Mouse (Mus musculus) hindbrain, embryonic 14.5 days (tissue): ENCODE measurements around the gene Mroh2a. TPM values are rescaled to one million over a fixed set of nuclear protein-coding genes. Genes with fewer than 3 reads are reported as not detected.
A peak's percentile ranks its signal among the peaks of the same experiment; 100 is the strongest.

Experiments used
- ATAC-seq: fragments of 200-750 bp; cut with Nextera tagmentation; 2 replicates; pipeline ENCODE4 v1.8.0; 2017; ENCODE audit warnings: moderate number of reproducible peaks, mild to moderate bottlenecking, moderate TSS enrichment, moderate library complexity; ENCODE audit not compliant: low FRiP score
- DNase-seq: peaks from one replicate; pipeline ENCODE4 v3.0.0-alpha.2; 2015; ENCODE audit warnings: low spot score
- H3K27ac ChIP-seq: fragments of 300-500 bp; sonication (generic); 2 replicates; pipeline ENCODE4 v1.5.1; 2014; ENCODE audit warnings: mild to moderate bottlenecking, moderate library complexity
- H3K27me3 ChIP-seq: fragments of 300-500 bp; sonication (generic); 2 replicates; pipeline ENCODE4 v1.6.1; 2014; ENCODE audit warnings: mild to moderate bottlenecking, low read length, mixed read lengths; ENCODE audit not compliant: control insufficient read depth, insufficient read depth
- H3K36me3 ChIP-seq: fragments of 300-500 bp; sonication (generic); replicated peaks from 2 replicates; pipeline ENCODE4 v1.6.1; 2014; ENCODE audit not compliant: control insufficient read depth, insufficient read depth
- H3K4me1 ChIP-seq: fragments of 300-500 bp; sonication (generic); replicated peaks from 2 replicates; pipeline ENCODE4 v1.6.1; 2014; ENCODE audit warnings: antibody characterized with exemption, low read length, mixed read lengths; ENCODE audit not compliant: control insufficient read depth, insufficient read depth
- H3K4me2 ChIP-seq: fragments of 300-500 bp; sonication (generic); replicated peaks from 2 replicates; pipeline ENCODE4 v1.6.1; 2014; ENCODE audit warnings: mild to moderate bottlenecking, moderate library complexity
- H3K4me3 ChIP-seq: fragments of 300-500 bp; sonication (generic); replicated peaks from 2 replicates; pipeline ENCODE4 v1.5.1; 2014; ENCODE audit warnings: mild to moderate bottlenecking, low read length
- H3K9ac ChIP-seq: fragments of 300-500 bp; sonication (generic); 2 replicates; pipeline ENCODE4 v1.6.1; 2014
- H3K9me3 ChIP-seq: fragments of 300-500 bp; sonication (generic); 2 replicates; pipeline ENCODE4 v1.6.1; 2016; ENCODE audit warnings: low read length; ENCODE audit not compliant: control insufficient read depth
- WGBS: fragments of 180-500 bp; shearing (Covaris S2); extraction: QIAGEN DNeasy Blood & Tissue Kit; methylation state at CpG from one replicate; pipeline ENCODE4 v1.1.7; 2014; 5-methylcytosine and 5-hydroxymethylcytosine counted together
- polyA plus RNA-seq: library from polyadenylated mRNA; unstranded; fragments of >200 nt; fragmentation: Nextera tagmentation; extraction: Ambion mirVana; gene quantifications from 2 replicates; pipeline ENCODE4 v1.2.1, GENCODE M21; 2014

Mroh2a gene
- polyA plus RNA-seq, 1 experiment from 2014 or later, result 1.1 TPM

GRCm38 (mm10) chr1:88232664-88233380 lies 6.0 kb downstream of the Mroh2a start:
- DNase-seq (no peak), ATAC-seq (no peak)
- Histone ChIP-seq H3K27me3 (no peaks in the 10 kb centered on the region), H3K27ac (no peak overlapping the region), H3K4me3 (no peak overlapping the region), H3K4me1 (no peaks in the 10 kb centered on the region), H3K4me2 (no peak overlapping the region), H3K9me3 (peaks cover 99% of the 10 kb centered on the region), H3K36me3 (no peaks in the 10 kb centered on the region), H3K9ac (no peak overlapping the region)
- 54% methylated on average over 3 of the region's 3 CpGs for WGBS

- no peak for ATAC-seq
These were observed 6.8 kb downstream of the Mroh2a start for GRCm38 (mm10) chr1:88233421-88234247.

GRCm38 (mm10) chr1:88234248-88234610 lies 7.4 kb downstream of the Mroh2a start:
- no peak for DNase-seq
- H3K4me1 ChIP-seq, result no peaks in the 10 kb centered on the region

More at GRCm38 (mm10) chr1:88233421-88234247, 6.8 kb downstream of the Mroh2a start:
- Histone ChIP-seq H3K36me3 (no peaks in the 10 kb centered on the region), H3K27me3 (no peaks in the 10 kb centered on the region), H3K4me1 (no peaks in the 10 kb centered on the region), H3K27ac (no peak overlapping the region), H3K4me3 (no peak overlapping the region), H3K9me3 (peaks cover 99% of the 10 kb centered on the region), H3K4me2 (no peak overlapping the region), H3K9ac (no peak overlapping the region)
- no peak for DNase-seq
- WGBS, result 68% methylated on average over 14 of the region's 14 CpGs

GRCm38 (mm10) chr1:88234646-88235045 lies 7.9 kb downstream of the Mroh2a start:
- Histone ChIP-seq H3K4me3 (no peak overlapping the region), H3K9ac (no peak overlapping the region), H3K36me3 (no peaks in the 10 kb centered on the region), H3K27ac (no peak overlapping the region), H3K27me3 (no peaks in the 10 kb centered on the region), H3K4me2 (no peak overlapping the region), H3K4me1 (no peaks in the 10 kb centered on the region), H3K9me3 (peaks cover 99% of the 10 kb centered on the region)
- ATAC-seq, result no peak
- WGBS, result 45% methylated on average over 5 of the region's 5 CpGs
- DNase-seq, result no peak

More at GRCm38 (mm10) chr1:88234248-88234610, 7.4 kb downstream of the Mroh2a start:
- WGBS, result 71% methylated on average over 4 of the region's 4 CpGs
- no peak overlapping the region for H3K4me3 ChIP-seq
- H3K27ac ChIP-seq, result no peak overlapping the region
- no peaks in the 10 kb centered on the region for H3K27me3 ChIP-seq
- H3K9me3 ChIP-seq, result peaks cover 99% of the 10 kb centered on the region
- H3K4me2 ChIP-seq, result no peak overlapping the region
- ATAC-seq, result no peak
- H3K36me3 ChIP-seq, result no peaks in the 10 kb centered on the region
- H3K9ac ChIP-seq, result no peak overlapping the region

- WGBS, result 68% methylated on average over 11 of the region's 11 CpGs
- 0 out of 2 replicates have a peak, but pooled peaks have one; percentile 6 for ATAC-seq
- peaks cover 99% of the 10 kb centered on the region for H3K9me3 ChIP-seq
- H3K36me3 ChIP-seq, result no peaks in the 10 kb centered on the region
- DNase-seq, result no peak
- no peaks in the 10 kb centered on the region for H3K4me1 ChIP-seq
- no peak overlapping the region for H3K9ac ChIP-seq
- H3K27ac ChIP-seq, result no peak overlapping the region
- H3K4me3 ChIP-seq, result no peak overlapping the region
- no peaks in the 10 kb centered on the region for H3K27me3 ChIP-seq
- no peak overlapping the region for H3K4me2 ChIP-seq
These were observed 8.5 kb downstream of the Mroh2a start for GRCm38 (mm10) chr1:88235046-88235893.

- DNase-seq (no peak), ATAC-seq (no peak)
- WGBS, result 69% methylated on average over 4 of the region's 4 CpGs
- H3K4me3 ChIP-seq, result no peak overlapping the region
- H3K36me3 ChIP-seq, result no peaks in the 10 kb centered on the region
- H3K27ac ChIP-seq, result no peak overlapping the region
- no peaks in the 10 kb centered on the region for H3K4me1 ChIP-seq
- no peaks in the 10 kb centered on the region for H3K27me3 ChIP-seq
- H3K9ac ChIP-seq, result no peak overlapping the region
- no peak overlapping the region for H3K4me2 ChIP-seq
- peaks cover 99% of the 10 kb centered on the region for H3K9me3 ChIP-seq
These were observed 9.2 kb downstream of the Mroh2a start for GRCm38 (mm10) chr1:88235894-88236415.

GRCm38 (mm10) chr1:88237311-88237710 lies 10.5 kb downstream of the Mroh2a start:
- Histone ChIP-seq H3K4me1 (no peaks in the 10 kb centered on the region), H3K9me3 (peaks cover 99% of the 10 kb centered on the region), H3K4me3 (no peak overlapping the region), H3K9ac (no peak overlapping the region), H3K36me3 (no peaks in the 10 kb centered on the region), H3K4me2 (no peak overlapping the region), H3K27ac (no peak overlapping the region), H3K27me3 (no peaks in the 10 kb centered on the region)
- no peak for DNase-seq
- no peak for ATAC-seq
- 80% methylated on average over 5 of the region's 5 CpGs for WGBS

GRCm38 (mm10) chr1:88238771-88239170 lies 12.0 kb downstream of the Mroh2a start:
- 78% methylated on average over 6 of the region's 6 CpGs for WGBS
- H3K36me3 ChIP-seq, result no peaks in the 10 kb centered on the region
- H3K9me3 ChIP-seq, result peaks cover 99% of the 10 kb centered on the region
- ATAC-seq (no peak; the same call in 1 of the 2 replicates), DNase-seq (no peak)
- H3K4me3 ChIP-seq, result no peak overlapping the region
- H3K4me1 ChIP-seq, result no peaks in the 10 kb centered on the region
- no peak overlapping the region for H3K4me2 ChIP-seq
- no peak overlapping the region for H3K9ac ChIP-seq
- H3K27ac ChIP-seq, result no peak overlapping the region
- no peaks in the 10 kb centered on the region for H3K27me3 ChIP-seq

- Histone ChIP-seq H3K9ac (no peak overlapping the region), H3K4me2 (no peak overlapping the region), H3K9me3 (peaks cover 99% of the 10 kb centered on the region), H3K27ac (no peak overlapping the region), H3K27me3 (no peaks in the 10 kb centered on the region), H3K36me3 (no peaks in the 10 kb centered on the region), H3K4me3 (no peak overlapping the region), H3K4me1 (no peaks in the 10 kb centered on the region)
- 75% methylated on average over 5 of the region's 5 CpGs for WGBS
- ATAC-seq (no peak), DNase-seq (no peak)
These were observed 13.3 kb downstream of the Mroh2a start for GRCm38 (mm10) chr1:88240072-88240471.
